Mouse (Mus musculus) thymus, postnatal 25 days (tissue): ENCODE results near the gene Cenpo.
"Not testable (repeated sequence)": the region's sequence is repeated elsewhere in the genome, so short reads cannot be mapped to it uniquely, and the experiment has no call there.

Experiments
- DNase-seq: peaks from one replicate; pipeline ENCODE4 v3.0.0; 2022

Gene Cenpo

GRCm38 (mm10) chr12:4233572-4234508 is at the start of gene Cenpo, which contains the start of gene Ptrhd1:
Cenpo (minus strand) TSS chr12:4234294.
Ptrhd1 (plus strand) TSS chr12:4234027.
- peak; percentile 95 for DNase-seq

GRCm38 (mm10) chr12:4279878-4280277 is 45.8 kb upstream of the Cenpo start:
- no peak for DNase-seq

GRCm38 (mm10) chr12:4278978-4279755 is 45.1 kb upstream of the Cenpo start:
- no peak for DNase-seq

- no peak for DNase-seq
Observed at GRCm38 (mm10) chr12:4271078-4271477, 37.0 kb upstream of the Cenpo start.

GRCm38 (mm10) chr12:4267765-4268164 is 33.7 kb upstream of the Cenpo start:
- no peak for DNase-seq

GRCm38 (mm10) chr12:4252742-4253655 is 18.9 kb upstream of the Cenpo start:
- no peak for DNase-seq

- no peak for DNase-seq
Observed at GRCm38 (mm10) chr12:4249786-4250185, 15.7 kb upstream of the Cenpo start.

- DNase-seq: no peak
Observed at GRCm38 (mm10) chr12:4245742-4246141, 11.6 kb upstream of the Cenpo start.

GRCm38 (mm10) chr12:4243805-4244204 is 9.7 kb upstream of the Cenpo start:
- no peak for DNase-seq

GRCm38 (mm10) chr12:4240281-4240680 is 6.2 kb upstream of the Cenpo start:
- not testable (repeated sequence) for DNase-seq

- DNase-seq: no peak
Observed at GRCm38 (mm10) chr12:4237481-4237880, 3.4 kb upstream of the Cenpo start.

- DNase-seq: no peak
Observed at GRCm38 (mm10) chr12:4232777-4233176, 1.3 kb downstream of the Cenpo start.

GRCm38 (mm10) chr12:4230156-4230555 is 3.9 kb downstream of the Cenpo start:
- DNase-seq: no peak

GRCm38 (mm10) chr12:4212908-4213307 is 21.2 kb downstream of the Cenpo start:
- DNase-seq: no peak

GRCm38 (mm10) chr12:4211174-4211573 is 22.9 kb downstream of the Cenpo start:
- no peak for DNase-seq

- DNase-seq: no peak
Observed at GRCm38 (mm10) chr12:4209196-4209595, 24.9 kb downstream of the Cenpo start.

GRCm38 (mm10) chr12:4208405-4209133 is 25.5 kb downstream of the Cenpo start:
- DNase-seq: peak; percentile 49

GRCm38 (mm10) chr12:4206106-4206505 is 28.0 kb downstream of the Cenpo start:
- DNase-seq: no peak

GRCm38 (mm10) chr12:4202206-4202605 is 31.9 kb downstream of the Cenpo start:
- DNase-seq: no peak

GRCm38 (mm10) chr12:4201454-4202200 is 32.5 kb downstream of the Cenpo start:
- DNase-seq: no peak

GRCm38 (mm10) chr12:4199271-4199670 is 34.8 kb downstream of the Cenpo start:
- no peak for DNase-seq
